Mouse (Mus musculus) macrophage (primary cell): Measurements from ENCODE around the gene Tmprss3. TPM values are rescaled to one million over a fixed set of nuclear protein-coding genes. Genes with fewer than 3 reads are reported as not detected.

Experiments
- H3K27ac ChIP-seq: fragments of 350-480 bp; formaldehyde crosslinking; 2 replicates; pipeline ENCODE4 v1.9.0; 2021
- H3K36me3 ChIP-seq: fragments of 350-480 bp; formaldehyde crosslinking; 2 replicates; pipeline ENCODE4 v1.9.0; 2021; ENCODE audit errors: inconsistent target
- H3K4me3 ChIP-seq: fragments of 350-480 bp; formaldehyde crosslinking; 2 replicates; pipeline ENCODE4 v1.9.0; 2021; ENCODE audit errors: inconsistent target
- H3K79me2 ChIP-seq: fragments of 350-480 bp; formaldehyde crosslinking; 2 replicates; pipeline ENCODE4 v1.9.0; 2021; ENCODE audit errors: inconsistent target
- WGBS: methylation state at CpG from one replicate; pipeline ENCODE4 v1.1.7; 2026; ENCODE audit warnings: inconsistent platforms; ENCODE audit not compliant: missing documents; 5-methylcytosine and 5-hydroxymethylcytosine counted together
- polyA plus RNA-seq: library from polyadenylated mRNA; stranded (reverse); fragments of 250-400 nt; gene quantifications from 3 replicates; pipeline ENCODE4 v1.2.4, GENCODE M21; 2018; ENCODE audit warnings: inconsistent platforms

Gene Tmprss3
- polyA plus RNA-seq, 1 experiment from 2014 or later, result not detected

DNA sequence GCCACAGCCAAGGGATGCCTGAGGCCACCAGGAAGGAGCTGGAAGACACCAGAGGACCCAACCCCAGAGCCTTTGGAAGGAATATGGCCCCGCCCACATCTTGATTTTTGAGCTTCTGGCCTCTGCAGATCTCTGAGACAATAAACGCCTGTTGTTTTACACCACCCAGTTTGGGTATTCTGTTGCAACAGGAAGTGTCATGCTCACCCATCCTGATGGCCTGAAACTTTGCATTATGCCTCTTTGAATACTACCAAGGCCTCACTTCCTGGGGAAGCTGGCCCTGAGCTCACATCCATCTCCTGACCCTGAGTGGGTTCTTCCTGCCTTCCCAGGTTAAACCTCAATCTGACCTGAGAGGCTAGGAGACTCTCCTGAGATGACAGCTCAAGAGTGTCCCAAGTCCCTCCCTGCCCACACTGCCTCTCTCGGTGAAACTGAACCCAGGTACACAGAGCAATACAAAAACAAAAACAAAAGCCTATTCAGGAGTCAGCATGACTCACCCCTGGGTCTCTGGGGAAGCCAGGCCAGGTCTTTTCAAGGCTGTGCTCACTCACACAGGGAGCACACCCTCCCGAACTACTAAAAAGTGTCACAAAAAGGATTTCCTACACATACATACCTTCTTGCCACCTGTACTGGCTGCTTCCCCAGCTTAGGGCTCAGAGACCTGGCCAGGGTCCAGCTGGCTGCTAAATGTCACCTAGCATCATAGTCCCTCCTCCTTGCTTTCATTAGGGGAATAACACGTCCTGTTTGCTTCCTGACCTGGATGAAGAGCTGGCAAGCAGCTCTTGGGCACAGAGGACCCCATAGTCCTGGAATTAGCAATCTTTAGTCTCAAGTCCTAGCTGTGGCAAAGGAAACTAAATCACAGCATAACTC lies 17.5 kb upstream of the Tmprss3 start:
- H3K27ac ChIP-seq, result no peak overlapping the region
- H3K79me2 ChIP-seq, result no peaks in the 10 kb centered on the region
- H3K36me3 ChIP-seq, result no peaks in the 10 kb centered on the region
- WGBS, result 57% methylated on average over 5 of the region's 5 CpGs
- no peak overlapping the region for H3K4me3 ChIP-seq

GRCm38 (mm10) chr17:31211881-31212280 lies 13.1 kb upstream of the Tmprss3 start:
- H3K27ac ChIP-seq, result no peak overlapping the region
- no peaks in the 10 kb centered on the region for H3K79me2 ChIP-seq
- no peak overlapping the region for H3K4me3 ChIP-seq
- no peaks in the 10 kb centered on the region for H3K36me3 ChIP-seq
- 97% methylated on average over 6 of the region's 6 CpGs for WGBS

DNA sequence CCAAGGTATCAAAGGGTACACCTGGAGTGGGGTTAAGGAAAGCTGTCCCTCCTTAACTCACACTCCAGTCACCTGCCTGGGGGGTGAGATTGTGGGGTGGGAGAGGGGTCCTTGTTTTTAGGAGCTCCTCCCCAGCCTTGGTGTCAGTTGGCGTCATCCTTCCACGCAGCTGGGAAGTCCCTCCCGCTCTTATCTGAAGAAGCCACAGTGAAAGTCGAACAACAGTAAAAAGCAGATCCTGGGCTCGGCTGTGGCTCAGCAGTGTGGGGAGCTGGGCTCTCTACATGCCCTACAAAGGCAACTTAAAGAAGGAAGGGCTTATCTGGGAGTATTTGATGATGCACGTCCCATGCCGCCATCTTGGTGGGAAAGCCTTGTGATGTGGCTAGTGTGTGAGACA lies 11.5 kb upstream of the Tmprss3 start:
- Histone ChIP-seq H3K79me2 (no peaks in the 10 kb centered on the region), H3K4me3 (no peak overlapping the region), H3K36me3 (no peaks in the 10 kb centered on the region), H3K27ac (no peak overlapping the region)
- WGBS, result 91% methylated on average over 7 of the region's 7 CpGs

GRCm38 (mm10) chr17:31209376-31209930 lies 10.7 kb upstream of the Tmprss3 start:
- H3K4me3 ChIP-seq, result no peak overlapping the region
- H3K27ac ChIP-seq, result no peak overlapping the region
- 94% methylated on average over 9 of the region's 11 CpGs for WGBS
- no peaks in the 10 kb centered on the region for H3K79me2 ChIP-seq
- H3K36me3 ChIP-seq, result no peaks in the 10 kb centered on the region

- no peaks in the 10 kb centered on the region for H3K36me3 ChIP-seq
- H3K79me2 ChIP-seq, result no peaks in the 10 kb centered on the region
- WGBS, result 44% methylated on average over 8 of the region's 8 CpGs
- no peak overlapping the region for H3K4me3 ChIP-seq
- H3K27ac ChIP-seq, result no peak overlapping the region
Measured at GRCm38 (mm10) chr17:31208654-31209053, 9.9 kb upstream of the Tmprss3 start.

- WGBS, result 16% methylated on average over 12 of the region's 12 CpGs
Measured at GRCm38 (mm10) chr17:31207771-31208334, 9.1 kb upstream of the Tmprss3 start, which contains the start of gene Ubash3a. Ubash3a (plus strand) TSS chr17:31207873.

GRCm38 (mm10) chr17:31196283-31196682 lies 2.5 kb downstream of the Tmprss3 start:
- no peak overlapping the region for H3K4me3 ChIP-seq
- no peaks in the 10 kb centered on the region for H3K36me3 ChIP-seq
- no peak overlapping the region for H3K27ac ChIP-seq
- WGBS, result 53% methylated on average over 7 of the region's 7 CpGs
- no peaks in the 10 kb centered on the region for H3K79me2 ChIP-seq

More at GRCm38 (mm10) chr17:31207771-31208334, 9.1 kb upstream of the Tmprss3 start, which contains the start of gene Ubash3a:
- Histone ChIP-seq H3K27ac (no peak within 1 kb of the TSS), H3K36me3 (no peaks in the 10 kb centered on the region), H3K79me2 (no peaks in the 10 kb centered on the region), H3K4me3 (no peak within 1 kb of the TSS)

DNA sequence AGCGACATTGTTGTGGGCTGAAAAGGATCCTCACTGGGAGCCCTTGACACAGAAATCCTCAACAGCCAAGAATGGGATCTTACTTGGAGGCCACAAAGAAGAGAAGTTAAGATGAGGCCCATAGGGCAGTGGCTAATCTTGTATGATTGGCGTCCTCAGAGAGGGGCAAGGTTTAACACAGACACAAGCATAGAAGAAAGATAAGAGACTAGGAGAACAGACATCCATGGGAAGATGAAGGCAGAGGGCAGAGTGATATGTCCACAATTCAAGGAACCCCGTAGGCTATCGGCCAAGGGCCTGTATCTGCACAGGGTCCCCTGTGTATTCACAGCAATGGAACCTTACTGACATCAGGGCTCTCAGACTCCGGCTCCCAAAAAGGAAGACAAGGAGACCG lies 3.6 kb downstream of the Tmprss3 start:
- no peak overlapping the region for H3K4me3 ChIP-seq
- no peaks in the 10 kb centered on the region for H3K36me3 ChIP-seq
- no peaks in the 10 kb centered on the region for H3K79me2 ChIP-seq
- WGBS, result 70% methylated on average over 6 of the region's 6 CpGs
- H3K27ac ChIP-seq, result no peak overlapping the region

DNA sequence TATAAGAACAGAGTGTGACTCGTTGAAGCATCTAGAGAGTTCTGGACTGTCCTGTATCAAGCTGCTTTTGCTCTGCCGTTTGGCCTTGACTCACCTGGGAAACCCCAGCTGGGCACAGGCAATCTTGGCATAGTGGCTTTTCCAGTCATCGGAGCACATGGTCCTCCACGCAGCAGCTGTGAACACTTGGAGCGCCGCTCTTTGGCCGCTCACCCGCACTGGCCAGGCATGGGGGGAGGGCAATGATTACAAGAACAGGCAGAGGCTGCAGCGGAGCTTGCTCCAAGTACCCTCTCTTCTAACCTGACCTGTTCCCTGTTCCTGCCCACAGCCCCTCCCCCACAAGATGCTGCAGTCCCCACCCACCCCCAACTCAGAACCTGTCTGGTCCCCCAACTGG lies 5.4 kb downstream of the Tmprss3 start:
- Histone ChIP-seq H3K27ac (no peak overlapping the region), H3K79me2 (no peaks in the 10 kb centered on the region), H3K4me3 (no peak overlapping the region), H3K36me3 (no peaks in the 10 kb centered on the region)
- 94% methylated on average over 9 of the region's 9 CpGs for whole genome bisulfite sequencing

DNA sequence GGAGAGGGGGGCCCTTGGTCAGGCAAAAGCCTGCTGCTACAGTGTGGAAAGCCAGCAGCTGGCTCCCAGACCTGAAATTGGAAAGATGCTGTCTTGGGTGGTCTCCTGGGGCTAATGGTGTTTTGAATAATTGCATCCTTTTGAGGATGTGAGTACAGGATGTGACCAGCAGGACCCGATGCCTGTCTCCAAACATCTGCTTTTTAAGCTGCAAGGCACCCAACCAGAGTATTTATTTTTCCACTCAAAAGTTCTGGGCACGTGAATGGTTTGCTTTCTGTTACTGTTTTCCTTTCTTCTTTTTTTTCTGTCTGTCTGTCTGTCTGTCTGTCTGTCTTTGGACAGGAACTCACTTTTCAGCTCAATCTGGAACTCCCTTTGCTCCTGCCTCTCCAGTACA lies 6.1 kb downstream of the Tmprss3 start:
- Histone ChIP-seq H3K27ac (no peak overlapping the region), H3K79me2 (no peaks in the 10 kb centered on the region), H3K4me3 (no peak overlapping the region), H3K36me3 (no peaks in the 10 kb centered on the region)
- WGBS, result 74% methylated on average over 2 of the region's 2 CpGs

GRCm38 (mm10) chr17:31191825-31192224 lies 7.0 kb downstream of the Tmprss3 start:
- no peaks in the 10 kb centered on the region for H3K79me2 ChIP-seq
- no peaks in the 10 kb centered on the region for H3K36me3 ChIP-seq
- no peak overlapping the region for H3K4me3 ChIP-seq
- H3K27ac ChIP-seq, result no peak overlapping the region
- 64% methylated on average over 8 of the region's 8 CpGs for WGBS

- H3K4me3 ChIP-seq, result no peak overlapping the region
- no peaks in the 10 kb centered on the region for H3K36me3 ChIP-seq
- no peak overlapping the region for H3K27ac ChIP-seq
- 11% methylated on average over 4 of the region's 4 CpGs for WGBS
- H3K79me2 ChIP-seq, result no peaks in the 10 kb centered on the region
Measured at GRCm38 (mm10) chr17:31187370-31187769, 11.4 kb downstream of the Tmprss3 start.

DNA sequence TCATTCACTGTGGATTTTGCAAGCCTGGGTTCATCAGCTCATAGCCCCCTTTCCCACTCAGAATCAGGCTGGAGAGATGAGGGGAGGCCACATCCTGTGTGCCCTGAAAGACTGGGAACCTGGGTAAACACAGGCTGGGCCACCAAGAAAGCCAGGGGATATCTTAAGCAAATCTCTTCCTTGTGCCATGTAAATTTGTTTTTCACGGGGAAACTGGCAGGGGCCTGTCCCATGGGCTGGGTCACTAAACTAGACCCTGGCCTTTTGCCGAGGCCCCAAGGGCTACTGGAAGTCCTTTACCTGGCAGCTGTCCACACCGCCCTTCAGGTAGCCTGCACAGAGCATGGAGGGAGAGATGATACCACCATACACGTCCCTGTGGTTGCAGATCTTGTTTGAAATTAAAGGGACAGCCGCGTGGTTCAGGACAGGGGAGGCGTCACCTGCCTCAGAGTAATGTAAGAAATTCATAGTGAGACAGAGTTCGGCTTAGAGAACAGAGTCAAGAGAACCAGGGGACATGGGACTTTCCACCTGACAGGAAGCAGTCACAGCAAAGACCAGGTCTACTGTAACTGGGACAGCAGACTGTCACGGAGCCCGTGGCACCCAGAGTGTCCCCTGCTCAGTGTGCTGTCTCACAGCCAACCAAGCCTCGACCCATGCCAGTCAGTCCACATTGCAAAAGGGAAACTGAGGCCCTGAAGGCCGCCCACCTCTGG lies 14.3 kb downstream of the Tmprss3 start:
- H3K27ac ChIP-seq, result no peak overlapping the region
- WGBS, result 83% methylated on average over 11 of the region's 12 CpGs
- no peaks in the 10 kb centered on the region for H3K79me2 ChIP-seq
- no peak overlapping the region for H3K4me3 ChIP-seq
- no peaks in the 10 kb centered on the region for H3K36me3 ChIP-seq

DNA sequence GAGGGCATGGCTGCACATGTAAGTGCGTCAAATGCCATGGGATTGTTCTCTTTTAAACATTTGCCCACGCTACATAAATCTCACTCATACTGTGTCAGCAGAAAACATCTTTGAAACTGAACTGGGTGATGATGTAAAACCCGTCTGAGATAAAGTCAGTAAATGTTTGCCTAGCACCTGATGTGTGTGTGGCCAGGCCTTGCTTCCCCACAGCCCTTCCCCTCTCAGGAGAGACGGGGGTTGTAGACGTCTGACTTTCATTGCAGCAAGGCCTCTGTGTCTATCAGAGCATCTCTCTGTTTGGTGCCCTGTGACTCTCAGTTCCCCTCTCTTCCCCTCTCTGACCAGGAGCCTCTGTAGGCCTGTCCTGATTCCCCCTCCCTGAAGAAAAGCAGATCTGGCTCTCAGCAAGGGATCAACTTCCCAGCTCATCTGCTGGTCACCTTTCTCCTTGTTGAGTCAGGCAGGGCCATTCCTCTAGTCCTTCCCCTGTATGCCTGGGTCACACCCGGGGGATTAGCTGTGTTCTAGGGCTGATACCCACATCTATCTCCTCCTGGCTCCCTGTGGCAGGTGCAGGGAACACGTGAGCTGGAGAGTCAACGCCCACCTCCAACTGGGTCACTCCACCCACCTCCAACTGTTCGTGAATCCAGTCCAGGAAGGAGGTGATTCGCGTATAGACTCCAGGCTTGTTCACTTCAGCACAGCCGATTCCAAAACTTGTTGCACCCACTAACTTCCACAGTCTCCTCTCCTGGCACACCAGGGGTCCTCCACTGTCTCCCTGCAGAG lies 15.4 kb downstream of the Tmprss3 start:
- Histone ChIP-seq H3K4me3 (no peak overlapping the region), H3K79me2 (no peaks in the 10 kb centered on the region), H3K36me3 (no peaks in the 10 kb centered on the region), H3K27ac (no peak overlapping the region)
- WGBS, result 73% methylated on average over 10 of the region's 12 CpGs
